Mouse (Mus musculus): ENCODE results near the gene Bfsp2.

GRCm38 (mm10) chr9:103473915-103474688, 6.1 kb downstream of the Bfsp2 start:
- no peak for TF ChIP-seq CTCF (IDR thresholded peaks at IDR 0.05; ENCODE audit: extremely low read depth, insufficient read depth, low read length)
- TF ChIP-seq POLR2A (IDR thresholded peaks at IDR 0.05; ENCODE audit: extremely low read depth, insufficient read depth, low read length) = no peak
